Mouse (Mus musculus) myocyte (in vitro differentiated cells): ENCODE measurements at regions not wholly inside any gene's neighbourhood (a gene's known extent, or its start where the extent isn't known, plus 50 kb on each side); places are given as distances from the start of the nearest gene placed in this dataset.

Source experiments
- CEBPB ChIP-seq: IDR thresholded peaks from 2 replicates; pipeline ENCODE4 v1.6.1; 2011; ENCODE audit warnings: mild to moderate bottlenecking, moderate library complexity; ENCODE audit not compliant: poor library complexity, insufficient read depth, severe bottlenecking
- E2F4 ChIP-seq: IDR thresholded peaks from one replicate; pipeline ENCODE4 v1.6.1; 2011; ENCODE audit warnings: mild to moderate bottlenecking, control low read depth, moderate library complexity; ENCODE audit not compliant: insufficient read depth
- MAX ChIP-seq: IDR thresholded peaks from one replicate; pipeline ENCODE4 v1.6.1; 2011; ENCODE audit warnings: low read depth, mild to moderate bottlenecking, control low read depth
- MYOD1 ChIP-seq, 3 experiments: IDR thresholded peaks; one replicate each; pipeline ENCODE4 v1.6.1; 2011; ENCODE audit warnings: control low read depth in 2 of 3, low read depth in 2 of 3, mild to moderate bottlenecking in 2 of 3, moderate library complexity in 1 of 3; ENCODE audit not compliant: insufficient read length in 2 of 3, control insufficient read depth in 1 of 3
- MYOG ChIP-seq, 3 experiments: IDR thresholded peaks; one replicate each; pipeline ENCODE4 v1.6.1; 2011; ENCODE audit warnings: control low read depth in 2 of 3, low read depth in 2 of 3, mild to moderate bottlenecking in 2 of 3; ENCODE audit not compliant: insufficient read length in 2 of 3, control insufficient read depth in 1 of 3, insufficient read depth in 1 of 3
- POLR2A ChIP-seq: IDR thresholded peaks from one replicate; pipeline ENCODE4 v1.6.1; 2011; ENCODE audit warnings: low read depth, mild to moderate bottlenecking, control low read depth, moderate library complexity; ENCODE audit not compliant: insufficient read length
- POLR2AphosphoS2 ChIP-seq: IDR thresholded peaks from one replicate; pipeline ENCODE4 v1.6.1; 2011; ENCODE audit warnings: low read depth, control low read depth; ENCODE audit not compliant: insufficient read length
- REST ChIP-seq: IDR thresholded peaks from one replicate; pipeline ENCODE4 v1.6.1; 2011; ENCODE audit warnings: mild to moderate bottlenecking, control low read depth, moderate library complexity; ENCODE audit not compliant: insufficient read depth, insufficient read length
- SRF ChIP-seq: IDR thresholded peaks from one replicate; pipeline ENCODE4 v1.6.1; 2011; ENCODE audit warnings: low read depth; ENCODE audit not compliant: control insufficient read depth, insufficient read length
- TCF12 ChIP-seq: IDR thresholded peaks from one replicate; pipeline ENCODE4 v1.6.1; 2011; ENCODE audit warnings: mild to moderate bottlenecking, control low read depth; ENCODE audit not compliant: poor library complexity, insufficient read depth, severe bottlenecking
- TCF3 ChIP-seq: IDR thresholded peaks from one replicate; pipeline ENCODE4 v1.6.1; 2011; ENCODE audit warnings: low read depth, control low read depth; ENCODE audit not compliant: insufficient read length
- USF1 ChIP-seq: IDR thresholded peaks from one replicate; pipeline ENCODE4 v1.6.1; 2011; ENCODE audit warnings: low read depth, mild to moderate bottlenecking, control low read depth, moderate library complexity

DNA sequence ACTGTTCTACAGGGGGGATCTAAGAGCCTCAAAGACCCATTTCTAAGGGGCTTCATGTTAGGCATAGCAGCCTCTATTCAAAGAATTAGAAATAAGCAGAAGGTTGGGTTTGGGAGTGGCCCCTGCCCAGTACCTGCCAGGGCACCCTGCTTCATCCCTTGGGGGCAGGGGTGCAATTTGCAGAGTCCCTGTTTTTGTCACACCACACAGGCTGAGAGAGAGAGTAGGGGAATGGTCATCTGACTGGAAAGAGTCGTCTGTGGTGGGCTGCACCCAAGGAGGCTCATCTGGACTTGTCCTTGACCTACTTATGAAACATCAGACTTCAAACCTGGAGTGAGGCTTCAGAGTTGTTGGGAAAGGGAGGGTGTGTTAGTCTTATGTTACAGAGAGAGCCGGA lies 382.3 kb downstream of the Vrk1 start:
- TF ChIP-seq MYOD1 (IDR thresholded peaks at IDR 0.05; ENCODE audit: control insufficient read depth in 1 of 3, insufficient read length in 2 of 3, low read depth in 2 of 3) = no peak
- no peak for TF ChIP-seq TCF12
- TF ChIP-seq POLR2AphosphoS2 = no peak
- no peak for TF ChIP-seq MYOG (IDR thresholded peaks at IDR 0.05; ENCODE audit: control insufficient read depth in 1 of 3, insufficient read depth in 1 of 3, insufficient read length in 2 of 3, low read depth in 2 of 3)
- no peak for TF ChIP-seq USF1
- no peak for TF ChIP-seq MAX
- no peak for TF ChIP-seq POLR2A
- TF ChIP-seq E2F4 = no peak
- no peak for TF ChIP-seq TCF3
- no peak for TF ChIP-seq SRF
- TF ChIP-seq CEBPB = no peak
- TF ChIP-seq REST = no peak
